Mouse (Mus musculus) cortical plate, adult 2 months (tissue): Measurements from ENCODE around the gene Ogfod1.

Source experiments
- CTCF ChIP-seq: fragments of 200-500 bp; IDR thresholded peaks from 2 replicates; pipeline ENCODE4 v1.5.1; 2011; ENCODE audit warnings: mild to moderate bottlenecking, control low read depth, low read length; ENCODE audit not compliant: insufficient read depth; ENCODE audit errors: extremely low read depth
- POLR2A ChIP-seq: fragments of 200-500 bp; IDR thresholded peaks from 2 replicates; pipeline ENCODE4 v1.6.1; 2011; ENCODE audit warnings: mild to moderate bottlenecking, low read length, control low read depth; ENCODE audit not compliant: insufficient read depth; ENCODE audit errors: extremely low read depth

GRCm38 (mm10) chr8:94092848-94093247, 55.9 kb downstream of the Ogfod1 start:
- TF ChIP-seq POLR2A (no peak), CTCF (no peak)
